Mouse (Mus musculus) kidney, embryonic 15.5 days (tissue): ENCODE results near the gene Rnaseh2b. TPM values are rescaled to one million over a fixed set of nuclear protein-coding genes. Genes with fewer than 3 reads are reported as not detected.

ENCODE experiments used
- ATAC-seq: fragments of 200-750 bp; cut with Nextera tagmentation; replicated peaks from 2 replicates; pipeline ENCODE4 v1.8.0; 2017; ENCODE audit warnings: moderate TSS enrichment; ENCODE audit not compliant: low FRiP score
- H3K27ac ChIP-seq: fragments of 300-500 bp; sonication (generic); 2 replicates; pipeline ENCODE4 v1.5.1; 2015; ENCODE audit warnings: mild to moderate bottlenecking, inconsistent platforms
- H3K27me3 ChIP-seq: fragments of 300-500 bp; sonication (generic); 2 replicates; pipeline ENCODE4 v1.6.1; 2015; ENCODE audit warnings: inconsistent platforms
- H3K36me3 ChIP-seq: fragments of 300-500 bp; sonication (generic); 2 replicates; pipeline ENCODE4 v1.6.1; 2015; ENCODE audit warnings: inconsistent platforms
- H3K4me1 ChIP-seq: fragments of 300-500 bp; sonication (generic); 2 replicates; pipeline ENCODE4 v1.6.1; 2015; ENCODE audit warnings: inconsistent platforms
- H3K4me2 ChIP-seq: fragments of 300-500 bp; sonication (generic); 2 replicates; pipeline ENCODE4 v1.6.1; 2015; ENCODE audit warnings: moderate library complexity, mild to moderate bottlenecking, inconsistent platforms
- H3K4me3 ChIP-seq: fragments of 300-500 bp; sonication (generic); replicated peaks from 2 replicates; pipeline ENCODE4 v1.5.1; 2015; ENCODE audit warnings: mild to moderate bottlenecking, inconsistent platforms
- H3K9ac ChIP-seq: fragments of 300-500 bp; sonication (generic); 2 replicates; pipeline ENCODE4 v1.6.1; 2015; ENCODE audit warnings: mild to moderate bottlenecking, inconsistent platforms
- H3K9me3 ChIP-seq: fragments of 300-500 bp; sonication (generic); replicated peaks from 2 replicates; pipeline ENCODE4 v1.6.1; 2016; ENCODE audit warnings: inconsistent platforms
- WGBS: fragments of 180-500 bp; shearing (Covaris S2); methylation state at CpG from one replicate; pipeline ENCODE4 v1.1.7; 2015; ENCODE audit warnings: mixed read lengths; 5-methylcytosine and 5-hydroxymethylcytosine counted together
- polyA plus RNA-seq: library from polyadenylated mRNA; unstranded; fragments of >200 nt; fragmentation: Nextera tagmentation; extraction: Ambion mirVana; gene quantifications from 2 replicates; pipeline ENCODE4 v1.2.1, GENCODE M21; 2015

Rnaseh2b gene
- polyA plus RNA-seq, 1 experiment from 2014 or later: 53.6 TPM

DNA sequence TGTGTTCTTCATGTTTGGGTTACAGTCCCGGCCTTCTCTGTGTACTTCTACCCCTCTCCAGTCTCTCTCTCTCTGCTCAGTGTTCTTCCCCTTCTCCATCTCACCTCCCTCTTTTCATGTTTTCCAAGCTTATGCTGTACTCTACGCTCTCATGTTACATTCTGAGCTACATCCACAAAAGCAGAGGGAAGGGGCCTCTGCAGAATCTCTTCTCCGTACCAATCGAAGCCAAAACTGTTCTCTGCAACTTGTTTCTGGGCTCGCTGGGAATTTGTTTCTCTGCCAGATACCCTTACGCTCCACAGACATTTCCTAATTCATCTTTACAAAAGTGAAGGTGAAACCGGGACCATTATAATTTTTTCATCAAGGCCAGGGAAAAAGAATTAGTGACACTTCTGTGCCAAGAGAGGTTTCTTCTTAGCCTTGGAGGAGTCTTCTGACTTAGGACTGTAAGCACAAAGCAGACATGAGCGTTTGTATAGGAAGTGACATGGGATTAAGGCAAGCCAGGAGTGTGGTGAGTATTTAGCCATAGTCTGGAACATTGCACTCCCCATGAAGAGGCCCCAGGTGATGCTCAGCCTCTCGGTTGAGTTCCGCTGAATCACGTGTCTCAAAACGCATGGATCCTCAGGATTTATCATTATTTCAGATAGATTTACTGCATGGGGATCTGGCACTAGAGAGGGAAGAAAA, 21.5 kb upstream of the Rnaseh2b start:
- no peaks in the 10 kb centered on the region for H3K9me3 ChIP-seq
- no peak overlapping the region for H3K9ac ChIP-seq
- H3K36me3 ChIP-seq: no peaks in the 10 kb centered on the region
- no peak overlapping the region for H3K27ac ChIP-seq
- no peak overlapping the region for H3K4me2 ChIP-seq
- no peaks in the 10 kb centered on the region for H3K27me3 ChIP-seq
- WGBS: 78% methylated on average over 12 of the region's 12 CpGs
- no peak for ATAC-seq
- no peak overlapping the region for H3K4me3 ChIP-seq
- H3K4me1 ChIP-seq: no peaks in the 10 kb centered on the region

DNA sequence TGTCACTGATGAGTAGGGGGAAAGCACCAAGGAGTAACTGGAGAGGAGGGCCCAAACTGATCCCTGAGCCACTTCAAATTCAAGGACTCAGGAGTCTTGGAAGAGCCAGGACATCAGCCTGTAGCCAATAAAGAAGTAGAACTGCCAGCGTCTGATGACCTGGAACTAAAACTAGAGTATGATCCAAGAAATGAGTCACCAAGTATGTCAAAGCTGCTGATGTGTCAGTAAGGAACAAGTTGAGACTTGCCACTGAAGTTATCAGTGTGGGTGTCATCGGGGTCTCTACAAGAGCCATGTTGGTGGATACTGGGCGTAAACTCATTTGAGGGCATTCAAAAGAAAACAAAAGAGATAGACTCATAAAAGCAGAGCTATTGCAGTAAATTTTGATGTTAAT, 18.8 kb upstream of the Rnaseh2b start:
- H3K9me3 ChIP-seq: no peaks in the 10 kb centered on the region
- no peaks in the 10 kb centered on the region for H3K4me1 ChIP-seq
- H3K36me3 ChIP-seq: no peaks in the 10 kb centered on the region
- ATAC-seq: no peak
- no peaks in the 10 kb centered on the region for H3K27me3 ChIP-seq
- no peak overlapping the region for H3K27ac ChIP-seq
- no peak overlapping the region for H3K9ac ChIP-seq
- 92% methylated on average over 3 of the region's 3 CpGs for WGBS
- H3K4me2 ChIP-seq: no peak overlapping the region
- no peak overlapping the region for H3K4me3 ChIP-seq

- 68% methylated on average over 2 of the region's 2 CpGs for WGBS
- Histone ChIP-seq H3K4me1 (peaks cover 9% of the 10 kb centered on the region; the same call in 1 of the 2 replicates), H3K27me3 (no peaks in the 10 kb centered on the region), H3K27ac (no peak overlapping the region), H3K9me3 (no peaks in the 10 kb centered on the region), H3K36me3 (no peaks in the 10 kb centered on the region), H3K4me3 (no peak overlapping the region), H3K4me2 (no peak overlapping the region), H3K9ac (no peak overlapping the region)
- ATAC-seq: no peak
These were observed 9.4 kb upstream of the Rnaseh2b start for GRCm38 (mm10) chr14:62282974-62283373.

GRCm38 (mm10) chr14:62288731-62289130, 3.7 kb upstream of the Rnaseh2b start:
- H3K27ac ChIP-seq: no peak overlapping the region
- no peaks in the 10 kb centered on the region for H3K9me3 ChIP-seq
- H3K27me3 ChIP-seq: no peaks in the 10 kb centered on the region
- no peak overlapping the region for H3K4me2 ChIP-seq
- 83% methylated on average over 3 of the region's 3 CpGs for WGBS
- no peak overlapping the region for H3K9ac ChIP-seq
- no peak for ATAC-seq
- no peak overlapping the region for H3K4me3 ChIP-seq
- peaks cover 12% of the 10 kb centered on the region for H3K4me1 ChIP-seq
- no peaks in the 10 kb centered on the region for H3K36me3 ChIP-seq

DNA sequence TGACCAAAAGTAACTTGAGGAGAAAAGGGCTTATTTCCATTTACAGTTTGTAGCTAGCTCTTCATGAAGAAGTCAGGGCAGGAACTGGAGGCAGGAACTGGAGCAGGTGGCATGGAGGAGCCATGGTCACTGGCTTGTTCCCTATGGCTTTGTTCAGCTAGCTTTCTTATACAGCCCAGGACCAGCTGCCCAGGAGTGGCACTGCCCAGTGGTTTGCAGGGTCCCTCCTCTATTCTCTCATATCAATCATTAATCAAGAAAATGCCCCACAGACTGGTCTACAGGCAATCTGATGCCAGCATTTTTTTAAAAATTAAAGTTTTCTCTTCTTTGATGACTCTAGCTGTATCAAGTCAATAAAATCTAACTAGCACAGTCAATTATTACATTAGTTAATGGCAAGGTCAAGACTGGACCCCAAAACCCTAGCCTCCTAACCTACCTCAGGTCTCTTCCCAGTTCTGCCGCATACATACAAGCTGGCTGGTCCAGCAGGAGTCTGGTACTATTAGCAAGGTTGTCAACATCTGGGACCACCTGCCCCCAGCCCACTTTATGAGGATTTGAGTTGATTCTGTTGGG, 892 bp upstream of the Rnaseh2b start:
- no peak for ATAC-seq

DNA sequence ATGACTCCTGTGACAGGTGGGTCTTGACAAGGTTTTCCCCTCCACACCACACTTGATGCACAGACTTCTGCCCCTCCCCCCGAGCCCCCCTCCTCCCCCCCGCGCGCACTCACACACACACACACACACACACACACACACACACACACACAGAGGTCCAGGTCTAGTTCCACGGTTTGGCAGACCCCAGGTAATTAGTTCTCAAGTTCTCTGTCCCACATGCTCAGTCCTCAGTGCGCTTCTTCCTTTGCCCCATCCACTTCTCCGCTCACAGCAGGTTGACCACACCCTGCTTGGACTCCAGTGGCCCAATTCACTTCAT, 262 bp upstream of the Rnaseh2b start:
- peak overlapping the region; percentile 49 for H3K4me3 ChIP-seq
- H3K4me1 ChIP-seq: peaks cover 12% of the 10 kb centered on the region
- H3K27me3 ChIP-seq: no peaks in the 10 kb centered on the region
- peak overlapping the region; percentile 49 for H3K9ac ChIP-seq
- H3K9me3 ChIP-seq: no peaks in the 10 kb centered on the region
- no peaks in the 10 kb centered on the region for H3K36me3 ChIP-seq
- no peak overlapping the region; the same call in 1 of the 2 replicates for H3K27ac ChIP-seq
- 50% methylated on average over 5 of the region's 7 CpGs for WGBS
- peak overlapping the region; percentile 91 for H3K4me2 ChIP-seq
- no peak for ATAC-seq

More for the DNA sequence above, 892 bp upstream of the Rnaseh2b start:
- WGBS: 97% methylated on average over 1 of the region's 1 CpGs
- Histone ChIP-seq H3K27ac (no peak overlapping the region), H3K4me3 (no peak overlapping the region), H3K4me1 (peaks cover 12% of the 10 kb centered on the region), H3K4me2 (0 out of 2 replicates have a peak overlapping the region, but pooled peaks have one; percentile 91), H3K36me3 (no peaks in the 10 kb centered on the region), H3K27me3 (no peaks in the 10 kb centered on the region), H3K9me3 (no peaks in the 10 kb centered on the region), H3K9ac (no peak overlapping the region)

DNA sequence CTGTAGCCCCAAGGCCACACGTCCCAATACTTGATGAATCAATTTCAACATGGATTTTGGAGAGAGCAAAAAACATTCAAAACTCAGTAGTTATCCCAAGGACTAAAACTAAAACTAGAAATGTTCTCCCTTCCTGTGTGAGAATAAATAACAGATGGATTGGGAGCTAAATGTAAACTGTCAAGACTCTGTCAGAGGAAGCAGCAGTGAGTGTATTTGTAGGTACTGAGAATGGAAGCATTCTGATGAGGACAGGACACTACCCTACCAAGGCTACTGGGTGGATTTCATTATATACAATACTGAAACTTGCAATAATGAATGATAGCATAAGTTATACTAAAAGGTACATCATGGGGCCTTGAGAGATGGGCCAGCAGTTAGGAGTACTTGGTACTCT, 6.4 kb downstream of the Rnaseh2b start:
- ATAC-seq: no peak
- Histone ChIP-seq H3K9me3 (no peaks in the 10 kb centered on the region), H3K4me2 (no peak overlapping the region), H3K27me3 (no peaks in the 10 kb centered on the region), H3K4me3 (no peak overlapping the region), H3K4me1 (0 out of 2 replicates have a peak, but pooled peaks cover 2% of the 10 kb centered on the region), H3K9ac (no peak overlapping the region), H3K36me3 (no peaks in the 10 kb centered on the region), H3K27ac (no peak overlapping the region)
- 90% methylated on average over 1 of the region's 1 CpGs for WGBS

- Histone ChIP-seq H3K27ac (no peak overlapping the region), H3K27me3 (no peaks in the 10 kb centered on the region), H3K36me3 (no peaks in the 10 kb centered on the region), H3K4me1 (0 out of 2 replicates have a peak, but pooled peaks cover 2% of the 10 kb centered on the region), H3K9ac (no peak overlapping the region), H3K4me3 (no peak overlapping the region), H3K9me3 (no peaks in the 10 kb centered on the region), H3K4me2 (no peak overlapping the region)
- WGBS: 65% methylated on average over 3 of the region's 3 CpGs
- ATAC-seq: no peak
These were observed 7.6 kb downstream of the Rnaseh2b start for GRCm38 (mm10) chr14:62300031-62300430.

- WGBS: 93% methylated on average over 1 of the region's 1 CpGs
- no peak for ATAC-seq
- Histone ChIP-seq H3K4me1 (no peaks in the 10 kb centered on the region), H3K4me3 (no peak overlapping the region), H3K9ac (no peak overlapping the region), H3K27ac (no peak overlapping the region), H3K36me3 (no peaks in the 10 kb centered on the region), H3K9me3 (no peaks in the 10 kb centered on the region), H3K4me2 (no peak overlapping the region), H3K27me3 (no peaks in the 10 kb centered on the region)
These were observed 15.2 kb downstream of the Rnaseh2b start for GRCm38 (mm10) chr14:62307555-62307954.

DNA sequence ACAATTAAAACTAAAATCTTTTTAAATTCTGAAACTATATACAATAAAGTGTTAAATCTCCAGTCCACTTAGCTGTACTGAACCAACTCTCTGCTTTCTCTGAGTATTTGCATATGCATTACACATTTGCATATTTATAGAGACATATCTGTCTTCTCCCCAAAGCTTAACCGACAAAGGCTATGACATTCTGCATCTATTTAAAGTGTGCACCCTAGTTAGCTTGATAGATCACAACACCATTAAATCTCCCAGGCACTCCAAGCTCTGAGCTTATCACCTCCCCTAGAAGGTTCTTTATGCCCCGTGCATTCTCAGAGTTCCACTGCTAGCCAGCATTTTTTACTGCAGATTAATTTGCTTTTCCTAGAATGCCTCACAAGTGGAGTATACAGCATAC, 16.6 kb downstream of the Rnaseh2b start:
- WGBS: 44% methylated on average over 2 of the region's 2 CpGs
- ATAC-seq: no peak
- Histone ChIP-seq H3K4me1 (no peaks in the 10 kb centered on the region), H3K4me2 (no peak overlapping the region), H3K27me3 (no peaks in the 10 kb centered on the region), H3K27ac (no peak overlapping the region), H3K36me3 (no peaks in the 10 kb centered on the region), H3K4me3 (no peak overlapping the region), H3K9me3 (no peaks in the 10 kb centered on the region), H3K9ac (no peak overlapping the region)

- Histone ChIP-seq H3K27me3 (no peaks in the 10 kb centered on the region), H3K9me3 (no peaks in the 10 kb centered on the region), H3K36me3 (no peaks in the 10 kb centered on the region), H3K27ac (no peak overlapping the region), H3K4me2 (no peak overlapping the region), H3K9ac (no peak overlapping the region), H3K4me1 (no peaks in the 10 kb centered on the region), H3K4me3 (no peak overlapping the region)
- 100% methylated on average over 1 of the region's 1 CpGs for WGBS
- no peak for ATAC-seq
These were observed 19.3 kb downstream of the Rnaseh2b start for GRCm38 (mm10) chr14:62311672-62312071.

- Histone ChIP-seq H3K4me2 (no peak overlapping the region), H3K4me3 (no peak overlapping the region), H3K36me3 (no peaks in the 10 kb centered on the region), H3K27me3 (no peaks in the 10 kb centered on the region), H3K9me3 (no peaks in the 10 kb centered on the region), H3K4me1 (peaks cover 10% of the 10 kb centered on the region), H3K9ac (no peak overlapping the region), H3K27ac (0 out of 2 replicates have a peak overlapping the region, but pooled peaks have one; percentile 24)
- no peak for ATAC-seq
- 41% methylated on average over 6 of the region's 6 CpGs for WGBS
These were observed 30.4 kb downstream of the Rnaseh2b start for GRCm38 (mm10) chr14:62322581-62323344.
